In the genomic region with DNA sequence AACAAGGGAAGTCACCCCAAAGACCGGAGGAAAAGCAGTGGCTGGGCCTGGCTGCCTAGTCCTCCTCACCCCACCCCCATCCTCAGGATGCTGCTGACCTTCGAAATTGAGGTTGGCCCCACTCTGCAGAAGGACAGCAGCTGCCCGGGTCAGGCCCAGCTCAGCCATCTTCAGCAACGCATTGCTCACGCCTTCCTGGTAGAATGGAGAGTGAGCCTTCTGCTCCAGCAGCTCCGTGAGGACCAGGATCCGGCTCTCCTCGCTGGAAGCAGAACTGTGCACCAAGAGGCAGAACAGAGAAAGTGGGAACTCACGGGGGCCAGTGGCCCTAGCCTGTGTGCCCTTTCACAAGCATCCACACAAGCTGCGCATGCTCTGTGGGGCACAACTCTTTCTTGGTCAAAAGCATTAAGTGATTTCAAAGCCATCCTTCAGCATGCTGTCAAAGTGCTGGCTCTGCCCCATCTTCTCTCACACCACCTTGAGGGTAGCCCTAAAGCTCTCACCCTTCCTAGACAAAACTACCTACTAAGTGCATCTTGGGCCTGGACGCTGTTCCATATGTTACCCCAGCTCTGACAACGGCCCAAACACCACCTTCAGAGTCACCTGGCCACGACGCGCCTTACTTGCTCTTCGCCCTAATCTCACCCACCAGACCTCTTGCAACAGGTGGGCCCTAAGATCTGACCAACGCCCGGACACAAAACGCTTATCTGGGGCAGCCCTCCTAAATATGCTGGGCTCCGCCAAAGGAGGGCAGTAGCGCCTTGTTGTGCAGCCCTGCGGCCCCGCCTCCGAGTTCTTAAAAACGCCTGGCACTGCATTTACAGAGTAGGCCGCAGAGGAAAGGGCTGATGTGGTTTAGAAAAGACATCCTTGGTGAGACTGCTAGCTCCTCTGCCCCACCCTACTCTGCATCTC, we compare ENCODE assay signal across 8 mouse cellular contexts. TPM values are rescaled to one million over a fixed set of nuclear protein-coding genes. Genes with fewer than 3 reads are reported as not detected.
DNase-seq lines count a peak whose midpoint lies in the region; ATAC-seq and TF ChIP-seq lines count a peak whose summit lies in the region.

No protein-coding gene starts in this region.

- H3K79me2 ChIP-seq in C2C12 (ENCODE audit: control insufficient read depth, insufficient read depth) (peaks cover 53% of the 10 kb centered on the region), MEL (ENCODE audit: control insufficient read depth, insufficient read depth, low read length, poor library complexity) (peaks cover 21% of the 10 kb centered on the region)

- TF ChIP-seq RAD21 in MEL (IDR thresholded peaks at IDR 0.05; ENCODE audit: low read depth, low read length): peak; percentile 0; the same call in 1 of the 2 replicates

- ATAC-seq in embryonic facial prominence, embryonic 12.5 days (ENCODE audit: insufficient number of reproducible peaks, insufficient read depth, low FRiP score, low TSS enrichment): no peak

- peak overlapping the region; percentile 92 for H3K9ac ChIP-seq in MEL (ENCODE audit: control insufficient read depth, low read depth, low read length, poor library complexity, severe bottlenecking)
- H3K9ac ChIP-seq in embryonic facial prominence, embryonic 12.5 days: peak overlapping the region; percentile 91

- H3K27me3 ChIP-seq in C2C12 (ENCODE audit: control insufficient read depth, insufficient read depth, insufficient read length): no peaks in the 10 kb centered on the region
- no peaks in the 10 kb centered on the region for H3K27me3 ChIP-seq in MEL (ENCODE audit: control insufficient read depth in 1 of 2, insufficient read depth in 2 of 2, low read length in 2 of 2)
- no peaks in the 10 kb centered on the region for H3K27me3 ChIP-seq in embryonic facial prominence, embryonic 12.5 days

- H3K4me1 ChIP-seq in MEL (ENCODE audit: control insufficient read depth in 1 of 2, insufficient read depth in 2 of 2, low read length in 2 of 2): peaks cover 2 to 16% of the 10 kb centered on the region in 2 experiments; a peak in 3 of 4 replicates
- peaks cover 23% of the 10 kb centered on the region for H3K4me1 ChIP-seq in embryonic facial prominence, embryonic 12.5 days

- peak overlapping the region; percentile 89 for H3ac ChIP-seq in C2C12 (ENCODE audit: control insufficient read depth, insufficient read length, low read depth)

- 0 out of 4 replicates have a peak, but pooled peaks of 1 of the 2 experiments have one; percentile 29 for TF ChIP-seq EP300 in MEL (IDR thresholded peaks at IDR 0.05; ENCODE audit: low read depth in 1 of 2, low read length in 2 of 2)

- DNase-seq in MEL (ENCODE audit: low read depth, low spot score): peak; percentile 82
- DNase-seq in heart, postnatal 14 days: peak; percentile 29 to 42
- DNase-seq in layer of hippocampus, adult 2 months (ENCODE audit: low spot score in 2 of 2): peak in 1 of 2 experiments; percentile 48
- DNase-seq in lung, postnatal 10 days: peak; percentile 82
- peak; percentile 71 to 75 for DNase-seq in right cerebral cortex, postnatal 10 days (ENCODE audit: low spot score in 2 of 2)
- no peak for DNase-seq in urinary bladder, postnatal 10 days (ENCODE audit: low spot score)

- peak overlapping the region; percentile 79 for H3K4me2 ChIP-seq in embryonic facial prominence, embryonic 12.5 days (replicated peaks)

- no peak for TF ChIP-seq POLR2A in MEL (IDR thresholded peaks at IDR 0.05; ENCODE audit: control insufficient read depth in 1 of 2, insufficient read depth in 1 of 2, low read depth in 1 of 2, low read length in 2 of 2, poor library complexity in 1 of 2)

- H3K36me3 ChIP-seq in C2C12 (ENCODE audit: control insufficient read depth, insufficient read depth) (peaks cover 50% of the 10 kb centered on the region), MEL (ENCODE audit: control insufficient read depth in 1 of 2, insufficient read depth in 2 of 2, low read length in 2 of 2) (peaks cover 0 to 13% of the 10 kb centered on the region in 2 experiments; a peak in 2 of 4 replicates)
- H3K36me3 ChIP-seq in embryonic facial prominence, embryonic 12.5 days: peaks cover 45% of the 10 kb centered on the region

- peak overlapping the region; percentile 100 for H3K4me3 ChIP-seq in C2C12 (ENCODE audit: insufficient read depth, poor library complexity, severe bottlenecking)
- peak overlapping the region; percentile 70 to 97 for H3K4me3 ChIP-seq in MEL (ENCODE audit: control insufficient read depth in 1 of 2, insufficient read depth in 1 of 2, low read depth in 2 of 2, low read length in 2 of 2)
- peak overlapping the region; percentile 96 for H3K4me3 ChIP-seq in embryonic facial prominence, embryonic 12.5 days
- peak overlapping the region; percentile 95 for H3K4me3 ChIP-seq in layer of hippocampus, adult 2 months

- intact Hi-C loops in heart, postnatal 14 days (cut with DNase I): loop anchor here (2.0 kb wide), 1 partner anchor 18 kb away; no protein-coding TSS in a partner anchor

- WGBS in embryonic facial prominence, embryonic 12.5 days: 34% methylated on average over 26 of the region's 26 CpGs

- TF ChIP-seq CTCF in C2C12 (IDR thresholded peaks at IDR 0.05; ENCODE audit: control insufficient read depth, insufficient read depth, insufficient read length) (peak; percentile 10), MEL (IDR thresholded peaks at IDR 0.05 in 2 of 3, conservative IDR thresholded peaks at IDR 0.05 in 1 of 3; ENCODE audit: control insufficient read depth in 1 of 3, insufficient read depth in 1 of 3, low read depth in 2 of 3, low read length in 3 of 3, poor library complexity in 1 of 3, severe bottlenecking in 1 of 3) (peak in 2 of 3 experiments; percentile 49 to 50; a peak in 4 of 6 replicates)
- TF ChIP-seq CTCF in layer of hippocampus, adult 2 months (conservative IDR thresholded peaks at IDR 0.05): peak; percentile 67

- no peaks in the 10 kb centered on the region for H3K9me3 ChIP-seq in MEL (replicated peaks; ENCODE audit: insufficient read depth, low read length)
- no peaks in the 10 kb centered on the region for H3K9me3 ChIP-seq in embryonic facial prominence, embryonic 12.5 days

- peaks cover 26% of the 10 kb centered on the region for H3K79me3 ChIP-seq in C2C12 (ENCODE audit: low read depth)

- H3K27ac ChIP-seq in MEL (ENCODE audit: control insufficient read depth, low read depth, low read length): peak overlapping the region; percentile 40
- peak overlapping the region; percentile 74 for H3K27ac ChIP-seq in embryonic facial prominence, embryonic 12.5 days
- H3K27ac ChIP-seq in layer of hippocampus, adult 2 months: peak overlapping the region; percentile 89

TF ChIP-seq in C2C12, 6 proteins besides CTCF, POLR2A, EP300 and RAD21:
- no peak for TF ChIP-seq USF1 (IDR thresholded peaks at IDR 0.05; ENCODE audit: low read depth)
- TF ChIP-seq MYOG (IDR thresholded peaks at IDR 0.05; ENCODE audit: control insufficient read depth, extremely low read depth, insufficient read length): no peak
- TF ChIP-seq MYOD1 (IDR thresholded peaks at IDR 0.05; ENCODE audit: control insufficient read depth, insufficient read length, low read depth): no peak
- no peak for TF ChIP-seq CEBPB (IDR thresholded peaks at IDR 0.05; ENCODE audit: low read depth)
- TF ChIP-seq FOSL1 (IDR thresholded peaks at IDR 0.05; ENCODE audit: insufficient read depth, low read length, poor library complexity, severe bottlenecking): no peak
- no peak for TF ChIP-seq MAX (IDR thresholded peaks at IDR 0.05)

TF ChIP-seq in MEL, 35 proteins besides CTCF, POLR2A, EP300 and RAD21 (continues in another document):
- TF ChIP-seq TBP (IDR thresholded peaks at IDR 0.05; ENCODE audit: low read depth, low read length): peak; percentile 39; the same call in 1 of the 2 replicates
- no peak for TF ChIP-seq BHLHE40 (IDR thresholded peaks at IDR 0.05; ENCODE audit: borderline replicate concordance, low read depth, low read length)
- 0 out of 2 replicates have a peak, but pooled peaks have one; percentile 20 for TF ChIP-seq GATA1 (IDR thresholded peaks at IDR 0.05; ENCODE audit: low read depth, low read length)
- TF ChIP-seq TCF12 (IDR thresholded peaks at IDR 0.05; ENCODE audit: low read depth, low read length): peak; percentile 58; the same call in 1 of the 2 replicates
- 0 out of 2 replicates have a peak, but pooled peaks have one; percentile 17 for TF ChIP-seq ZMIZ1 (IDR thresholded peaks at IDR 0.05; ENCODE audit: low read depth, low read length)
- TF ChIP-seq CHD2 (IDR thresholded peaks at IDR 0.05; ENCODE audit: low read length): no peak

RNA-seq across cellular contexts. Expression of gene Asb6, which starts 3.0 kb away (rescaled TPM):
- 69.2 TPM for polyA plus RNA-seq in C2C12 (2012; fragmentation: generic; extraction: Trizol)
- total RNA-seq in MEL (2012; rRNA removed): 38.5 and 50.1 TPM in 2 replicates
- polyA plus RNA-seq in MEL (2012; ENCODE audit: insufficient read depth in 1 of 2, insufficient read length in 2 of 2, low read depth in 1 of 2, low replicate concordance in 2 of 2, missing spikeins in 1 of 2): 10 to 100 TPM in 1 of 2 experiments, not detected in 1; 54.6 TPM
- 40.0 and 41.8 TPM in 2 replicates for polyA plus RNA-seq in embryonic facial prominence, embryonic 12.5 days (2016; fragmentation: Nextera tagmentation; extraction: Ambion mirVana)
- total RNA-seq in heart, postnatal 14 days (2021): 1 to 10 TPM; 7.9 to 9.0 TPM
- 10 to 100 TPM; 36.7 to 40.8 TPM for total RNA-seq in layer of hippocampus, adult 2 months (2021)

RNA-seq across cellular contexts. Expression of gene Prrx2, which starts 7.7 kb away (rescaled TPM):
- polyA plus RNA-seq in C2C12 (2012; fragmentation: generic; extraction: Trizol): 191 TPM
- not detected in 2 replicates for total RNA-seq in MEL (2012; rRNA removed)
- polyA plus RNA-seq in MEL (2012; ENCODE audit: insufficient read depth in 1 of 2, insufficient read length in 2 of 2, low read depth in 1 of 2, low replicate concordance in 2 of 2, missing spikeins in 1 of 2): not detected
- 106 and 121 TPM in 2 replicates for polyA plus RNA-seq in embryonic facial prominence, embryonic 12.5 days (2016; fragmentation: Nextera tagmentation; extraction: Ambion mirVana)
- total RNA-seq in heart, postnatal 14 days (2021): 1 to 10 TPM in 1 of 2 experiments, under 1 TPM in 1; 0.80 to 1.2 TPM
- total RNA-seq in layer of hippocampus, adult 2 months (2021): 1 to 10 TPM; 1.4 to 2.5 TPM

RNA-seq across cellular contexts. Expression of gene Ntmt1, which starts 19.5 kb away (rescaled TPM):
- polyA plus RNA-seq in C2C12 (2012; fragmentation: generic; extraction: Trizol): 64.7 TPM
- total RNA-seq in MEL (2012; rRNA removed): 66.3 and 83.2 TPM in 2 replicates
- 10 to 100 TPM in 1 of 2 experiments, not detected in 1; 58.9 TPM for polyA plus RNA-seq in MEL (2012; ENCODE audit: insufficient read depth in 1 of 2, insufficient read length in 2 of 2, low read depth in 1 of 2, low replicate concordance in 2 of 2, missing spikeins in 1 of 2)
- 105 and 106 TPM in 2 replicates for polyA plus RNA-seq in embryonic facial prominence, embryonic 12.5 days (2016; fragmentation: Nextera tagmentation; extraction: Ambion mirVana)
- total RNA-seq in heart, postnatal 14 days (2021): 10 to 100 TPM; 30.0 to 34.5 TPM
- 10 to 100 TPM; 33.1 to 33.5 TPM for total RNA-seq in layer of hippocampus, adult 2 months (2021)

RNA-seq across cellular contexts. Expression of gene 1700001O22Rik, which starts 23.6 kb away (rescaled TPM):
- polyA plus RNA-seq in C2C12 (2012; fragmentation: generic; extraction: Trizol) (0.18 TPM), MEL (2012; ENCODE audit: insufficient read depth in 1 of 2, insufficient read length in 2 of 2, low read depth in 1 of 2, low replicate concordance in 2 of 2, missing spikeins in 1 of 2) (1 to 10 TPM in 1 of 2 experiments, not detected in 1; 1.8 TPM)
- 0.50 TPM in 1 of 2 replicates, not detected in the other for total RNA-seq in MEL (2012; rRNA removed)
- 3.8 and 4.0 TPM in 2 replicates for polyA plus RNA-seq in embryonic facial prominence, embryonic 12.5 days (2016; fragmentation: Nextera tagmentation; extraction: Ambion mirVana)
- total RNA-seq in heart, postnatal 14 days (2021): 1 to 10 TPM in 1 of 2 experiments, under 1 TPM in 1; 0.57 to 1.0 TPM
- total RNA-seq in layer of hippocampus, adult 2 months (2021): 1 to 10 TPM; 4.9 to 5.4 TPM

Comparison
In these comparisons a context has a peak if more than half of its experiments do, and no peak if none do; other contexts are left out.
1. CTCF ChIP-seq: peak in every context shown above with its lines; median percentile 67 in layer of hippocampus, adult 2 months; 50 in MEL; 10 in C2C12.